Mouse (Mus musculus) 3134 (cell line): Measurements from ENCODE around the gene Gm20532.
A peak's percentile ranks its signal among the peaks of the same experiment; 100 is the strongest.

Source experiments
- DNase-seq: peaks from one replicate; pipeline ENCODE4 v3.0.0-alpha.2; 2011; ENCODE audit warnings: low spot score; ENCODE audit not compliant: insufficient read length; ENCODE audit errors: extremely low read depth

The Gm20532 gene

DNA sequence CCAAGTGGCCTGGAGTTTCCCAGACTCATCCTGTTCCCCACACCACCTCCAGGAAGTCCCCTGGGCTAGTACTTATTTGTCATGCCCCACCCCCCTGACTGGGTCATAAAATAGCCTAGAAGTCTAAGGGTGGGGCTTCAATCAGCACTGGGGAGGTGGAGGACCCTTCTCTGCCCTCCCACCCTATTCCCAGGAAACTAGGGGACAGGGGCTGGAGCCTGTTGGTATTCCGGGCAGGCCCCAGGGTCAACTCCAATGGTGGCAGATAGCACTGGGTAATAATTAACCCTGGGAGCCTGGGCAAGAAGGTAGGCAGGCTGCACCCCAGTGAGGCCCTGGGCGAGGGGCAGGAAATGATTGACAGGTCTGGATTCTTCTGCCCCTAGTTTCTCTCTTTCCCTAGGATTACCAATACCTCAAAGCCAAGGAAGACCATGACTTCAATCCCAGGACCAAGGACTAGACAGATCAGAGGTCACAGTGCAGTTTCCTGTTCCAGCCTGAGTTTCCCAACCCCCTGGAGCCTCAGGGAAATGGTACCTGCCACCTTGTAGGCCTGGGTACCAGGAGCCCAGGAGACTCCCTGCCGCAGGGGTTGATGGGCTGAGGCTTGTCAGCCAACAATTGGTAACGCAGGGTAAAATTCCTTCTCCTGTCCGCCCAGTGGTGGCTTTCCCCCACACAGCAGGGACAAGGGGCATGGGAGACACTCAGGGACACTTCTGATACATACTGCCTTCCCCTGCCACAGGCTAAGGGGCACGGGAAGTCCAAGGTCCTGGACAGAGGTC is 8.7 kb downstream of the Gm20532 start:
- DNase-seq = no peak

DNA sequence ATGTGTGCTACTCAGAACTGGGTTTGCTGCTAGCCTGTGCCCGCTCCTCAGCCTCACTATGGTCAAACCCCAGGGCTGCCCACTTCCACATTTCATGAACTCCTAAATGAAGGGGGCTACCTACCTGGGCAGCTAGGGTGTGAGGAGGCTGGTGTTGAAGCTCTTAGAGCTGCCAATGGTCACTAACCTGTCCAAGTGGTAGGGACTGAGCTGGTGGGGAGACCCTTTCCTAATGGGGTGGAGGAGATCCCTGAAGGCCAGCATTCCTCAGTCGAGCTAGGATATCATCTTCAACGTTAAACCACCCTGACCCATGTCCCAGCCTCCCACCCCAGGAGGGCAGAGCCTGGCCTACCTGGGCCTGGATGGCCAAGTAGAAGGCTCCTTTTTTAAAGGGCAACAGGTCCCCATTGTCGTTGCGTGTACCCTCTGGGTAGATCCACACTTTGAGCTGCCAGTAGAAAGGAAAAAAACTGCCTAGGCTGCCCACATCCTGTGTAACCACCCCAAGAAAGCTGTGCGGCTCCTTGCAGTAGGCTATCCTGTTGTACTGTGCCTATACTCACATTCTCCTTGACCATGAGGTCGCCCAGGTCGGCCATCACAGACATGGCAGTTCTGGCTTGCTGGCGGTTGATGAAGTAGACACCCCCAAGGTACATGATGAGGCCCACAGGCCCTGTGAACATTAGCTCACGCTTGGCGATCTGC is 9.4 kb downstream of the Gm20532 start:
- no peak for DNase-seq

GRCm38 (mm10) chr2:26596898-26597297 is 10.5 kb downstream of the Gm20532 start:
- DNase-seq = no peak

DNA sequence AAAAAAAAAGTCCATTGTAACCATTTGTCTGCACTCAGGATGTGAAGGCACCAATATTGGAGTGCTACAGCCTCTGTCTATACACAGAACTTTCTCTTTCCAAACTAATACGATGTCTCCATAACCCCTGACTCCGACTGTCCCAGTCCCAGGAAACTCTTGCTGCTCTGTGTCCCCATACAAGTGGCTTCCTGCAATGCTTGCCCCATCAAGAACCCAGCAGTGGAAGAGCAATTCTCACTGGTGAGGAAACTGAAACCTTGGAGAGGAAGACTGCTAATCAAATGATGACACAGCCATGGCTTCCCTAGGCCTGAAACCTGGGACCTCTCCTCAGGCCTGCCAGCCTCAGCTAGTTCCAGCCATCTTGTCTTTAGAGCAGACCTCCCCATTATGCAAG is 11.4 kb downstream of the Gm20532 start:
- no peak for DNase-seq

GRCm38 (mm10) chr2:26598462-26598861 is 12.0 kb downstream of the Gm20532 start:
- peak; percentile 63 for DNase-seq

DNA sequence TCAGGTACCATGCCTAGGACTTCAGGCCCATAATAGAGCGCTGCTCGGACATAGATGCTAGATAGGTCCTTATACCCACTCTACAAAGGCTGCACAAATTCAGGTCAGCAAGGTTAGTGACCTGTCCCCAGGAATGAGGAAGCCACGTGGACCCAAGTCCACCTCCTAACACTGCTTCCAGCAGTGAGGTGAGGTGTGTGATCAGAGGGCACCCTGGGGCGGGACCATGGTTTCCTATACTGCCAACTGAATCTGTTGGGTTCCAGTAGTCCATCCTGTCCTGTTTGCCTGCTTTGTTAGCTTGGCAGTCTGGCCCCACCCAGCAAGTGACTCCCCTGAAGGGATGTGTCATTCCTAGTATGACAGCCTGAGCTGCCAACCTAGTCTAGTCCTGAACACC is 13.5 kb downstream of the Gm20532 start:
- DNase-seq = no peak

DNA sequence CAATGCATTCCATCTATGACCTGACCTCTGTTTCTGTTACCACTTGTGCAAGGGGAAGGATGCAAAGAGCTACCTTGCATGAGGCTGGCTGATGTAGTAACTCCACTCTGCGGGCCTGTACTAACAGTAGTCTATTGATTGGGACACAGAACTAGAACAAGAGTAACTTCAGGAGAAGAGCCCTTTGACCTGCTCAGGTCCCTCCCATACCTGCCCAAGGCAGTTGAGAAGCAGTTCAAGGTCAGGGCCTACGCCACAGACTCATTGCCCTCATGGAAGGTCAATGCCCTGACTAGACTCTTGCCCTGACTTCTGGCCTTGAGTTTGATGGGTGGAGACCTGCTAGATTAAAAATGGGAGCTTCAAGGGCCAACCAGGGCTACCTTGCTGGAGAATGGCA is 14.2 kb downstream of the Gm20532 start:
- no peak for DNase-seq

GRCm38 (mm10) chr2:26601595-26601994 is 15.2 kb downstream of the Gm20532 start:
- DNase-seq = no peak

DNA sequence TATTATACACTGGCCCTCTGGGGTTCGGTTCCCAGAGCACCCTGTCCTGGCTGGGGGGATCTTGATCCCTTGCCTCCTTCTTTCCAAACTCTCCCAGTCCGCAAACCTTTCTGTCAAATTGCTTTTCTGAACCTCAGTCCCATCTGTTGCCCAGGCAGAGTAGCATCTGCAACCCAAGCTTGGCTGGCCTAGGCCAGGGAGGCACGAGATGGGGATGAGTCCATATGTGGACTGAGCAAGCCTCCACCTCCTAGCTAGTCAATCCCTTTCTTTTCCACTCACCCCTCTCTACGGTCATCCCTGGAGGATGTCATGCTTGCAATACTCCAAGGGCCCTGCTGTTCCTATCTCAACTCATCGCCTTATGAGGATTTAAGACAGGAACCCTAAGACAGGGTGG is 16.2 kb downstream of the Gm20532 start:
- DNase-seq = no peak

DNA sequence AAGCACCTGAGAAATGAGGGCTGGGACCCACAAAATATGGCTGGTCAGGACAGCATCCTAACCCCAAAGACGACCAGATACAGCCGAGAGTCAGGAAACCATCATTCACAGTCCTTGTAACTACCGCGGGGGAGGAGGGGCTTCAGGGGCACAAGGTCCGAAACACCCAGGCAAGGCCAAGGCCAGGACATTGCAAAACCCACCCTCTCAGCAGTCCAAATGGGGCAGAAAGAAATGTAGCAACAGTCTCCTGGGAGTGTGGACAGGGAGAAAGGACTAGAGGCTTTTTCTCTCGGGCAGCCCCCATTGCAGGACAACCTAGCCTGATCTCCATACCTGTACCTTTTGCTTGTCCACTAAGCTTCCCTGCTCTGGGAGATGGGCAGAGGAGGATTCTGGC is 16.7 kb downstream of the Gm20532 start:
- DNase-seq = no peak

GRCm38 (mm10) chr2:26603720-26604671 is 17.6 kb downstream of the Gm20532 start, which contains the start of gene Agpat2:
Gene Agpat2, minus strand, starts transcription at chr2:26604417.
- DNase-seq = peak; percentile 93

DNA sequence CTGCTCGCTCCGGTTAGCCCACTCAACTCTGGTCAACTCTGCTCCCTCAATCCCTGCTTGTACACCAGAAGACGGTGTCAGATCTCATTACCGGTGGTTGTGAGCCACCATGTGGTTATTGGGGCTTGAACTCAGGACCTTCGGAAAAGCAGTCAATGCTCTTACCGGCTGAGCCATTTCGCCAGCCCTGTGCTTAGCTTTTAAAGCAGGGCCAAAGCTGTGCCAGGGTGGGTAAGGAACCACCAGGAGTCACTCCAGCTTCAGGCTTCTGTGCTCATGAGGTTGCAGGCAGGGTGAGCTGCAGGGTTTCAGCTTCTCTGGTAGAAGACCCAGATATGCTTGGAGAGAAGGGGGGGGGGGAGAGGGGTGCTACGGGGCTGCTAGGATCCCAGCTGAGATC is 18.9 kb downstream of the Gm20532 start:
- DNase-seq = no peak

DNA sequence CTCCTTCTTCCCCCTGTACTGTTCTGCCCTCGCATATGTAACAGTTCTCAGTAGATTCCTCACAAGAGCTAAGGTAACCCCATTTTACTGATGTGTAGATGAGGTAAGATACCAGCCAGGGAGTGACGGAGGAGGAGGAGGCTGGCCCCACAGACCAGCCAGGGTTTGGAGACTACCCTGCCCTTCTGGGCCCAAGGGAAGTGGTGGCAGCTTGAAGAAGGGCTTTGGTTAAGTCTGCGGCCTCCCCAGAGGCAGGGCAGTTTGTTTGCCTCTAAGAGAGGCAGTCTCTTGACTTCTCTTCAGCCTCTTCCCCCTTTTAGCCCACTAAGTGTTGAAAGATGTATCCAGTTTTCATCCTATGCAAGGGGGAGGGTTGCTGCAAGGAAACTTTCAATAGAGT is 20.1 kb downstream of the Gm20532 start:
- no peak for DNase-seq

GRCm38 (mm10) chr2:26607056-26607910 is 20.8 kb downstream of the Gm20532 start:
- DNase-seq = no peak

GRCm38 (mm10) chr2:26608781-26609180 is 22.3 kb downstream of the Gm20532 start:
- no peak for DNase-seq

DNA sequence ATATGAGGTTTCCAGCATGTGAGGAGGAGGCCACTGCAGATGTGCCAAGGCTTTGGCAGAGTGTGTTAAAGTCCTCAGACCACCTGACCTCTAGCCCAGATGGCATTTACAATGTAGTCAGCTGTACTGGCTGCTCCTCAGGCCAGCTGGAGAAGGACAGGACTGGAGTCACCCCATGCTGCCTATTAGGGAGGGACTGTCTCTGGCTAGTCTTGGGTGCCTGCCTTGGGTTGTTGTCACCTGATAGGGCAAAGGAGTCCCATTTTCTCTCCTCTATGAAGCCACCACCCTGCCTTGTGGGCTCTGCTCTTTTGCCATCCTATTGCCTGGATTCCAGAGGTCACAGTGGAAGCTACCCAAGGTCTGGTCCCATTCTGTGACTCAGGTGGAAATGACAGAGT is 22.8 kb downstream of the Gm20532 start:
- no peak for DNase-seq

DNA sequence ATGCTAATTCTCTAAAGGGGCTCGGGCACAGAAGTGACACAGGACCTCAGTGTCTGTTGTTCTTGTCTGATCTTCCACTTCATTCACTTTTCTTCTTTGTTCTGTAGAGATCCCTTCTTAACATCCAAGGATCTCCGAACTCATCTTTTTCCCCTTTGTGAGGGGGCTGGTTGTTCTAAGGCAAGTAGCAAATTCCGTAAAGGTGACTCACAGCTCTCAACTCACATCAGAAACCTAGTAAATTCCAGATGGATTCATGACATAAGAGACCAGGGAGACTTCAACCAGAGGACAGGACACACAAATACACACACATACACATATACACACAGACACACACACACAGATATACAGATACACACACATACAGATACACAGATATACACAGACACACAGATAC is 24.1 kb downstream of the Gm20532 start:
- no peak for DNase-seq

DNA sequence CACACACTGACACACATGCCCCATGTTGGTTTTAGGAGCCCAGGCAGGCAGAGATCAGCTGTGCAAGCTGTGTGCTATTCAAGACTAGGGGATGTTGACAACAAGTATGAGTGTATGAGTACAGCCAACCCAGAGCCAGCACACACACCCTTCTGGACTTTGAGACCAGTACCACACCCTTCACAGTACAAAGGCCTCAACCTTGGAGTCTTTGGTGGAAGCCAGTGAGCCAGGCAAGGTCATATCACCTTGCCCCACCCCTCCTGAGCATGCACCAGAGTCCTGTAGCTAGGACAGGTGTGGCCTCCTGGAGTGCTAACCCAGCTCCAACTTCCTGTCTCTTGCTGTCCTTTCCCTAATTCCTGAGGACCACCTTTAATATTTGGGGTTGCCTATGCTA is 24.6 kb downstream of the Gm20532 start:
- no peak for DNase-seq

DNA sequence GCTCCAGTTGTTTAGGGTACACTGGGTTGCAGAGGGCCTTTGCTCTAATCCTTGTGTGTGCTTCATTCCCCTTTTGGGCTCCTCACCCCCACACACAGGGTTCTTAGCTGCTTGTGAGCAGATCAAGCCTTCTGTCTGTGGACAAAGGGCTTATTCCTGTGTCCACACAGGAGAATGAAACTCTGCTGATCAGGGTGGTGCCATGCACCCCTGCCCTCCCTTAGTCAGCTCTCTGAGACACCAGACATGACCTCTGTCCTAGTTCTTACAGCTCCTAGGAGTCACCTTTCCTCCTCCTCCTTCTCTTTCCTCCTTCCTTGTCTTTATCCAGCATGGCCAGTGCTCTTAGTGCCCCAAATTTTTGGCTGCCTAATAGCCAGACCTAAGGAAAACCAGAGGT is 25.5 kb downstream of the Gm20532 start:
- DNase-seq = no peak

GRCm38 (mm10) chr2:26614903-26615302 is 28.5 kb downstream of the Gm20532 start:
- DNase-seq = no peak
